Mouse (Mus musculus): ENCODE results near the gene Tpo. TPM values are rescaled to one million over a fixed set of nuclear protein-coding genes. Genes with fewer than 3 reads are reported as not detected.

The Tpo gene
- polyA plus RNA-seq, 1 experiment from 2014 or later: not detected

DNA sequence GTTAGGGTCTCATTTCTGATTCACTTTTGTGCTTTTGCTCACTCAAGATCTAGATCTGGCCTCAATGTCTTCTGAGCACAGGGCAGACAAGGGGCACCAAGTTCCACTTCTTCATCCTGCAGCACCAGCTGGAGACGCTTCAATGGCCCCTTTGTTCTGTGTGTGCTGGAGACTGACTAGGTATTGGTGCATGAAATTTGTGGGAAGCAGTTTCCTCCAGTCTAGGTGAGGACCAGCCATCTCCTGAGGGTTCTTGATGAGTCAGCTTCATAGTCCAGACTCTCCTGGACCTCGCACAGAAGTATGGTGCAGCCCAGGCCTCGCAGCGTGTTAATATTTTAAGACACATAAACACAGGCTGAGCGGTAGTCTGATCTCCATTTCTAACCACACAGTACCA, 97.7 kb downstream of the Tpo start:
- ATAC-seq (ENCODE audit: low FRiP score): no peak
- 89% methylated on average over 5 of the region's 5 CpGs for WGBS
- Histone ChIP-seq H3K4me2 (no peak overlapping the region), H3K27ac (no peak overlapping the region), H3K4me3 (replicated peaks) (no peak overlapping the region), H3K9me3 (no peaks in the 10 kb centered on the region), H3K27me3 (no peaks in the 10 kb centered on the region), H3K36me3 (replicated peaks) (no peaks in the 10 kb centered on the region), H3K9ac (no peak overlapping the region), H3K4me1 (peaks cover 22% of the 10 kb centered on the region)

DNA sequence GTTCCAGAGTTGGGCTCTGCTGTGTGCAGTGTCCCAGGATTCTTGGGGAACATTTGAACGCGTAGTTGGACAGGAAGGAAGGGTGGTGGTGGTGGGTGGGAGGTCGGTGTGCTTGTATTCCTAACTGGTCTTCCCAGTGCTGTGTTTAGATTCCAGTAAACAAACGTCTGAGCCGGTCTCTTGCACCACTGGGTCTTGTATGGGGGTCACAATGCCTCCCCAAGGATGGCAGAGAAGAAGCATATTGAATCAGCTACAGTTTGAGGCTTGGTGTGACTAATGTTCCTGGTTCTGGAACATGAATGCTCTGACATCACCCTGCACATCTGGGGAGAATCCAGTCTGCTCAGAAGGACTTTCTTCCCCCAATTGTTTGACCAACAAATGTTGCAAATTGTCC, 101.9 kb downstream of the Tpo start:
- no peak for ATAC-seq (ENCODE audit: low FRiP score)
- Histone ChIP-seq H3K4me3 (replicated peaks) (no peak overlapping the region), H3K9ac (no peak overlapping the region), H3K4me2 (no peak overlapping the region), H3K4me1 (peaks cover 5% of the 10 kb centered on the region; the same call in 1 of the 2 replicates), H3K9me3 (no peaks in the 10 kb centered on the region), H3K36me3 (replicated peaks) (no peaks in the 10 kb centered on the region), H3K27me3 (no peaks in the 10 kb centered on the region), H3K27ac (no peak overlapping the region)
- 81% methylated on average over 5 of the region's 5 CpGs for WGBS

DNA sequence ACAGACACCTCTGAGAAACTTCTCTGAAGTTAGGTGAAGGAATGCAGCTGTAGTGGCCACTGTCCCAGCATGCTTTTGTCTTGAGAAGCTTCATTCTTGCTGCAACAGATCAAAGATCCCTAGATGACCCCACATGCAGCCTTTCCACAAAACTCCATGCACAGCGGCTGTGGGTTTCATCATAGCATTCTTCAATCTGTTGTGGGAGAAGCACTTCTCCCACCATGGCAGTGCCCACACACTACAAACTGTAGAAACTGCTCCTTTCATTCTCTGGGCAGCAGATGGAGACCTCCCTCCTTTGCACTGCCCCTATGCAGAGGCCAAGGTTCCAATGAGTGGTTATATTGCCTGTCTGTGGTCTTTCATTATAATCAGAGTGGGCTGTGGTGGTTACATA, 103.3 kb downstream of the Tpo start:
- no peak overlapping the region for H3K27ac ChIP-seq
- no peak for ATAC-seq (ENCODE audit: low FRiP score)
- no peak overlapping the region for H3K4me3 ChIP-seq (replicated peaks)
- no peaks in the 10 kb centered on the region; the same call in 1 of the 2 replicates for H3K4me1 ChIP-seq
- H3K9ac ChIP-seq: no peak overlapping the region
- H3K4me2 ChIP-seq: no peak overlapping the region
- no peaks in the 10 kb centered on the region for H3K9me3 ChIP-seq
- 93% methylated on average over 1 of the region's 1 CpGs for WGBS
- H3K36me3 ChIP-seq (replicated peaks): no peaks in the 10 kb centered on the region
- H3K27me3 ChIP-seq: no peaks in the 10 kb centered on the region

DNA sequence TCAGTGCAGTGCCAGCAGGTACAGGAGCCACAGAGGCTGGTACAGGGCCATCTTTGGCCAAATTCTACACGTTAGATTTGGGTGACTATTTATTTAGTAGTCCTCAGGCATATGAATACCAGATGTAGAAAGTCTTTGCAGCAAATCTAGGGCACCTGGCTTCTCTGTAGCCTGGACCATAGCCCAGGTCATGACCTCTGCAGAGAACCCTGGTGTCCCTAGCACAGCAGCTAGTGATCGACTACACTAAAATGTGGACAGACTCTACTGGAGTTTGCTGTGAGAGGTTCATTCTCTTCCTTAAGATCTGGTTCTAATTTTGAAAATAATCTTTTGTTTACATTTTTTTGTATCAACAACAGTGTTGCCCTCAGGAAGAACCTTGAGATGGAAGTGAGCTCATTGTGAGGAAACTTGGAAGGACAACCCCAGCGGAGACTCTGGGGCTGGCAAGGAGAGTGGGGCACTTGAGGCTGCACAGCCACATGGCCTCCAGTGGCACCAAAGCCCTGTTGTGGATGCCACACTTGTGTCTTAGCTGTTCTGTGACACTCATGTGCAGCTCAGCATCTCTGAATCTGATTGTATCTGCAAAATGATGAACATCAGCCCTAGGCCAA, 104.6 kb downstream of the Tpo start:
- H3K9ac ChIP-seq: no peak overlapping the region
- H3K4me2 ChIP-seq: no peak overlapping the region
- 87% methylated on average over 3 of the region's 3 CpGs for WGBS
- H3K9me3 ChIP-seq: no peaks in the 10 kb centered on the region
- no peaks in the 10 kb centered on the region for H3K27me3 ChIP-seq
- 0 out of 2 replicates have a peak, but pooled peaks cover under 1% of the 10 kb centered on the region for H3K36me3 ChIP-seq (replicated peaks)
- H3K4me1 ChIP-seq: no peaks in the 10 kb centered on the region; the same call in 1 of the 2 replicates
- ATAC-seq (ENCODE audit: low FRiP score): no peak
- H3K27ac ChIP-seq: no peak overlapping the region
- H3K4me3 ChIP-seq (replicated peaks): no peak overlapping the region

DNA sequence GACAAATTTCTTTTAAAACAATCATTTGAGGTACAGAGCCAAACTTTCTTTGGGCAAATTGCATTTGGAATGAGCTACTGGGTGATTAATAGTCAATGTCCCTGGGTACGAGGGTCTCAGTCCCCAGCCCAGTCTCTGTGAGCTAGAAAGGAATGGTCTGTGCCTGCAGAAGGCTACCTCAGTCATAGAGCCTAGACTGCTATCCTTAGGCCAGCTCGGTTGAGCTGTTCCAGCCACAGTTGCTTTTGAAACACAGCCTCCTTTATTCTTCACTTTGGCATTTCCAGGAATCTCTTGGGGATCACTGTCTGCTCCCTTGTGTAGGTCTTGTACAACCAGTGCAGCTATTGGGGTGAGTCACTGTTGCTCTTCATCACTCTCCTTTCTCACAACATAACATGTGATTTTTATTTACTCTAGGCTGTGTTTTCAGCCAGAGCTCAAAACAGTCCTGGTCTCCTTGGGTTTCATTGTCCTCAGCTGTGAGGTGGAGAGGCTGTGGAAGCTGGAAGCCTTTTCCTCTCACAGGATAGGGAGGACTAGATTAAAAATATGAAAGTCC, 108.1 kb downstream of the Tpo start:
- no peaks in the 10 kb centered on the region; the same call in 1 of the 2 replicates for H3K4me1 ChIP-seq
- no peaks in the 10 kb centered on the region for H3K27me3 ChIP-seq
- no peaks in the 10 kb centered on the region for H3K9me3 ChIP-seq
- no peak overlapping the region for H3K4me2 ChIP-seq
- H3K27ac ChIP-seq: no peak overlapping the region
- no peak overlapping the region for H3K9ac ChIP-seq
- no peak for ATAC-seq (ENCODE audit: low FRiP score)
- no peak overlapping the region for H3K4me3 ChIP-seq (replicated peaks)
- peaks cover 12% of the 10 kb centered on the region for H3K36me3 ChIP-seq (replicated peaks)
- 76% methylated on average over 2 of the region's 2 CpGs for WGBS

DNA sequence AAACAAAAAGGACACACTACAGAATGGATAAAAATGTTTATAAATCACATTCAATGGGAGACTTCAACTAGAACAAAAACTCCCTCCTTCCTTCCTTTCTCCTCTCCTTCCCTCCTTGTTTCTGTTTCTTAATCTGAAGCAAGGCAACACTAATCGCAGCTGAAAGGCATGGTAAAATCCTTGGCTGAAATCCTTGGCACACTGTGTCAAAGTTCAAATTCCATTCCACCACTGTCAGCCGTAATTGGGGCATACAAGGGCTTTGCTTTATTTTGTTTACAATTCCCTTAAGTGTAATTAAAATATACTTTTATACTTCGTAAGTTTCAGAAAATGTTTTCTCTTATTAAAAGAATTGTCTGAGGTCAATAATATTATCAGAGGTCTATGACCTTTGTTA, 108.9 kb downstream of the Tpo start:
- WGBS: 29% methylated on average over 3 of the region's 3 CpGs
- ATAC-seq (ENCODE audit: low FRiP score): no peak
- Histone ChIP-seq H3K36me3 (replicated peaks) (peaks cover 12% of the 10 kb centered on the region), H3K4me3 (replicated peaks) (no peak overlapping the region), H3K4me1 (no peaks in the 10 kb centered on the region; the same call in 1 of the 2 replicates), H3K27ac (no peak overlapping the region), H3K9me3 (no peaks in the 10 kb centered on the region), H3K4me2 (no peak overlapping the region), H3K27me3 (no peaks in the 10 kb centered on the region), H3K9ac (no peak overlapping the region)

DNA sequence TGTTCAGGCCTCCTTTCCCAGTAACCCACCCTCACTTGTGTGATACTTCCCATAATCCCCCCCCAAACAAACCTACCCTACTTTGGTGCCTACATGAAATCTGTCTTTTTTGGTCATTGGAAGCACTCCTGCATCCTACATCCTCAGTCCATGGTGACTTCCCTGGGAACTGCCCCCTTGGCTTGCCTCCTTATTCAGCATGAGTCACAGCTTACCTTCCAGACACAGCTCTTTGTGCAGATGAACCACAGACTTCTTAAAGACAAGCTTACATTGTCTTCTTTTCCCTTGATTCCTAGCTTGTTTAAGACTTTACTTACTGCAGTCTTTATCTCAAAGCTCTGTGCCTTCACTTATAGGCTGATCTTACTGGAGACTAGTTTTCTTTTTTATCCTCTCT, 112.0 kb downstream of the Tpo start:
- ATAC-seq (ENCODE audit: low FRiP score): no peak
- Histone ChIP-seq H3K36me3 (replicated peaks) (peaks cover 40% of the 10 kb centered on the region), H3K27ac (no peak overlapping the region), H3K4me1 (no peaks in the 10 kb centered on the region; the same call in 1 of the 2 replicates), H3K4me3 (replicated peaks) (no peak overlapping the region), H3K4me2 (no peak overlapping the region), H3K9ac (no peak overlapping the region), H3K9me3 (no peaks in the 10 kb centered on the region), H3K27me3 (no peaks in the 10 kb centered on the region)

DNA sequence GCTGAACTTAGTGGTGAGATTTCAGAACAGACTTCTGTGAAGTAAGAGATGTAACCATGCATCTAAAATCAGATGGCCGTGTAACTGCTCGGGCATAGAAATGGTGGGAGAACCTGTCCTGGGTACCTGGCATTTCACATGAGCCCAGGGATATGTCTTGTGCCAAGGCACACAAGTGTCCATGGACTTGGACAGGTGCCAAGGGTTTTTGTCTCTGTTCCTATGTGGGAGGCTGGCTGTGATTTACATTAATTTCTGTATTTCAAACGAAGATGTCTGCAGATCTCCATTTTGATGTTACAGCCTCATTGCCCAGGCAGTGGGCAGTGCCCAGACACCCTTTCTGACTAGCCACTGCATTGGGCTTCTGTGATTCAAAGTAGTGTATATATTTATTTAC, 115.3 kb downstream of the Tpo start:
- 88% methylated on average over 3 of the region's 3 CpGs for WGBS

DNA sequence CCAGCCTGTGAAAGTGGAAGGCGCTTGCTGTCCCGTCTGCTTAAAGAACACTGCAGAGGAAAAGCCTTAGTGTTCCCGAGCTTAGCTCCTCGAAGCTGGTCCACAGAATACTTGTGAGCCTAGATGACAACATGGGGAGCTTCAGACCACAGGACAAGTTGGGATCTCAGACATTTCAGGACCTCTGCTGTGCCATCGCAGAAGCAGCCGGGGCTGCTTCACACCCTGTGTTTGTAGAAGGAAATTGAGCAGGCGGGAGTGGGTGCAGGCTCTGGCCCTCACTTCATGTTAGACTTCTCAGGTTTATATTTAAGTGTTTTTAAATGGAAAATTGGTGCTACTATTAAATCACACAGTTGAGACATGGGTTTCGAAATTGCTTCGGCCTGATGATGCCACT, 116.9 kb downstream of the Tpo start:
- no peak overlapping the region for H3K4me2 ChIP-seq
- no peak overlapping the region for H3K9ac ChIP-seq
- H3K4me3 ChIP-seq (replicated peaks): no peak overlapping the region
- H3K27ac ChIP-seq: no peak overlapping the region
- H3K9me3 ChIP-seq: no peaks in the 10 kb centered on the region
- H3K27me3 ChIP-seq: no peaks in the 10 kb centered on the region
- H3K36me3 ChIP-seq (replicated peaks): peaks cover 78% of the 10 kb centered on the region
- no peaks in the 10 kb centered on the region for H3K4me1 ChIP-seq
- ATAC-seq (ENCODE audit: low FRiP score): no peak
- WGBS: 89% methylated on average over 9 of the region's 9 CpGs

More for the DNA sequence above, 115.3 kb downstream of the Tpo start:
- Histone ChIP-seq H3K4me3 (replicated peaks) (no peak overlapping the region), H3K9ac (no peak overlapping the region), H3K4me1 (no peaks in the 10 kb centered on the region), H3K27ac (no peak overlapping the region), H3K4me2 (no peak overlapping the region), H3K27me3 (no peaks in the 10 kb centered on the region), H3K9me3 (no peaks in the 10 kb centered on the region), H3K36me3 (replicated peaks) (peaks cover 70% of the 10 kb centered on the region)
- ATAC-seq (ENCODE audit: low FRiP score): no peak

DNA sequence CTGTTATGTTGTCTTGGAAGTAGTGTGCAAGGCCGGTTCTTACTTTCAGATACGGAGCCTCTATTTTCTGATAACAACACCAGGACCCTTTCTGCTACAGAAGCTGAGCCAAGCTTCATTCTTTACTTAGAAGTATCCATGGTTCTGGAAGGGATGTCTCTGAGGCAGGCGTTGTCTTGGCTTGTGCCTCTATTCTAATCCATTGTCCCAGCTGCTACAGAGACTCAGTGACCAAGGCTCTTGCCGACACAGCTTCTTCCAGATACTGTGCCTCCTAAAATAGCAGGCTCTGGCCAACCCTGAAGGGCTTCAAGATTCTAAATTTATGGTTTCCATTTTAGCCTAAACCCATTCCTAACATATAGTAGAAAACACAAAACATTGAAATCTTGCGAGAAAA, 123.7 kb downstream of the Tpo start:
- Histone ChIP-seq H3K9ac (no peak overlapping the region), H3K4me1 (peaks cover 9% of the 10 kb centered on the region), H3K4me3 (replicated peaks) (no peak overlapping the region), H3K27me3 (no peaks in the 10 kb centered on the region), H3K4me2 (no peak overlapping the region), H3K27ac (no peak overlapping the region), H3K36me3 (replicated peaks) (peaks cover 87% of the 10 kb centered on the region), H3K9me3 (no peaks in the 10 kb centered on the region)
- no peak for ATAC-seq (ENCODE audit: low FRiP score)
- 94% methylated on average over 5 of the region's 5 CpGs for WGBS

DNA sequence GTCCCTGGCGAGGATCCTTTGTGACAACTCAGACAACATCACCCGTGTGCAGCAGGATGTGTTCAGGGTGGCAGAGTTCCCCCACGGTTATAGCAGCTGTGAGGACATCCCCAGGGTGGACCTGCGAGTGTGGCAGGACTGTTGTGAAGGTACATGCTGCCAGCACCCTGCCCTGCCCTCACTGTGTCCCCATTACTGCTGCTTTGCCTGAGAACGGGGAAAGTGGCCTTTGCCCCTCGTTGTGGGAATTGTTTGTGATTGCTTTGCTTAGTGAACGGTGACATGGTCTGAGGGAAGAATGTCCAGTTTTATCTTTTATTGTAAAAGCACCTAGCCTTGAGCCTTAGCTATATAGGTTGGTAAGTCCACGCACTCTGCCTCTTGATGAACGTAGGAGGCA, 125.8 kb downstream of the Tpo start:
- Histone ChIP-seq H3K9me3 (no peaks in the 10 kb centered on the region), H3K4me2 (no peak overlapping the region), H3K9ac (no peak overlapping the region), H3K27ac (no peak overlapping the region), H3K36me3 (replicated peaks) (peaks cover 87% of the 10 kb centered on the region), H3K27me3 (no peaks in the 10 kb centered on the region), H3K4me3 (replicated peaks) (no peak overlapping the region), H3K4me1 (peaks cover 14% of the 10 kb centered on the region)
- 87% methylated on average over 9 of the region's 9 CpGs for WGBS
- no peak for ATAC-seq (ENCODE audit: low FRiP score)
